Mouse (Mus musculus): Measurements from ENCODE around the gene Tma7.

DNA sequence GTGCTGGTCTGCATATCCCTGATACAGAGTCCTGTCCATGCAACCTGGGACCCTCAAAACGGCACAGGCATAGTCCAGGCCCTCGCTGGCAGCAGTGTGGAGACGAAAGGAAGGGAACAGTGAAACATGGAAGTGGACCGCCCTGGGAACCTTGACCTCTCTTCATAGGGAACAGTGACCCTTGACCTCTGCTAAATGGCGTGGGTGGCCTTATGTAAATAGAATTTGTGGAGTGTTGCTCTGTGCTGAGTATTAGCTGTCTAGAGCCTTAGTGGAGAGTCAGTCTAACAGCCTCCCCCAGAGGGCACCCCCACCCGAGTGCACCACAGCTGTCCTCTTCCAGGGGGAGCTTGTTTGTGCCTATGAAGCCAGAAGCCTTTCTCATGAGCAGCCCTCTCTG lies 10.4 kb upstream of the Tma7 start:
- TF ChIP-seq CTCF (IDR thresholded peaks at IDR 0.05; ENCODE audit: borderline replicate concordance, insufficient read depth, low read depth, low read length) (no peak), POLR2A (IDR thresholded peaks at IDR 0.05; ENCODE audit: borderline replicate concordance, insufficient read depth, low read length) (no peak)
